Mouse (Mus musculus): ENCODE results near the gene Trpc3. TPM values are rescaled to one million over a fixed set of nuclear protein-coding genes. Genes with fewer than 3 reads are reported as not detected.
A peak's percentile ranks its signal among the peaks of the same experiment; 100 is the strongest.
"Not testable (repeated sequence)": the region's sequence is repeated elsewhere in the genome, so short reads cannot be mapped to it uniquely, and the experiment has no call there.

Gene Trpc3
- 2.7 and 3.5 TPM in 2 replicates for polyA plus RNA-seq (2016; fragmentation: Nextera tagmentation; extraction: Ambion mirVana)

GRCm38 (mm10) chr3:36689392-36690291, at the start of gene Trpc3:
Gene Trpc3 (minus strand): TSS chr3:36690167.
- Histone ChIP-seq H3K27ac (replicated peaks) (peak within 1 kb of the TSS; percentile 85), H3K36me3 (replicated peaks) (no peaks in the 10 kb centered on the region), H3K4me1 (peaks cover 15% of the 10 kb centered on the region), H3K4me3 (peak within 1 kb of the TSS; percentile 75), H3K27me3 (replicated peaks; ENCODE audit: low read depth, poor library complexity, severe bottlenecking) (peaks cover 60% of the 10 kb centered on the region), H3K9me3 (no peaks in the 10 kb centered on the region)
- WGBS = 1% methylated on average over 91 of the region's 91 CpGs
- peak; percentile 82 for DNase-seq (ENCODE audit: low spot score)

DNA sequence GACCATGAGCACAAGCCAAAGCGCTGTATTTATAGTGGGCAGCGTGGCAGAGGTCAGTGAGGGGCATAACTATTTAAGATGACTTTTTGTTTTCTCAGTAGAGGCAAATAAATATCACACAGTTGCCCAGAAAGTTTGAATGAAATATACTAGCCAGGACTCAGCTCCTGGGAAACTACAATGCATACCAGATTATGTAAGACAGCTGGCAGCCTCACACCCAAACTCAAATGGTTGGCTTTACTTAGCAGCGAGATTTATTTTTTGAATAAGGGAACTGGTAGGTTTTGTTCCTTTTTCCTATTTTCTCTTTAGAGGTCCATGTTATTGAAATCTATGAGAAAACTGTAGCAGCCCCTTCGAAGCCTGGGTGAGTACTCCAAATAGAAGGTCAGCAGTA, 48.1 kb upstream of the Trpc3 start:
- Histone ChIP-seq H3K36me3 (replicated peaks) (no peaks in the 10 kb centered on the region), H3K27me3 (replicated peaks; ENCODE audit: low read depth, poor library complexity, severe bottlenecking) (no peaks in the 10 kb centered on the region), H3K9me3 (no peaks in the 10 kb centered on the region), H3K4me1 (peaks cover 5% of the 10 kb centered on the region; the same call in 1 of the 2 replicates), H3K4me3 (no peak overlapping the region), H3K27ac (replicated peaks) (no peak overlapping the region)
- no peak for DNase-seq (ENCODE audit: low spot score)
- 77% methylated on average over 4 of the region's 4 CpGs for WGBS

GRCm38 (mm10) chr3:36733075-36733474, 43.1 kb upstream of the Trpc3 start:
- Histone ChIP-seq H3K36me3 (replicated peaks) (no peaks in the 10 kb centered on the region), H3K4me3 (no peak overlapping the region), H3K27me3 (replicated peaks; ENCODE audit: low read depth, poor library complexity, severe bottlenecking) (no peaks in the 10 kb centered on the region), H3K27ac (replicated peaks) (no peak overlapping the region), H3K4me1 (peaks cover 5% of the 10 kb centered on the region; the same call in 1 of the 2 replicates), H3K9me3 (no peaks in the 10 kb centered on the region)
- 89% methylated on average over 4 of the region's 4 CpGs for WGBS
- DNase-seq (ENCODE audit: low spot score) = no peak

- Histone ChIP-seq H3K36me3 (replicated peaks) (no peaks in the 10 kb centered on the region), H3K4me1 (no peaks in the 10 kb centered on the region), H3K9me3 (no peaks in the 10 kb centered on the region), H3K27ac (replicated peaks) (no peak overlapping the region), H3K4me3 (no peak overlapping the region), H3K27me3 (replicated peaks; ENCODE audit: low read depth, poor library complexity, severe bottlenecking) (no peaks in the 10 kb centered on the region)
- WGBS = 87% methylated on average over 8 of the region's 8 CpGs
- no peak for DNase-seq (ENCODE audit: low spot score)
Measured at GRCm38 (mm10) chr3:36726545-36726944, 36.6 kb upstream of the Trpc3 start.

GRCm38 (mm10) chr3:36721850-36722249, 31.9 kb upstream of the Trpc3 start:
- no peaks in the 10 kb centered on the region for H3K9me3 ChIP-seq
- no peaks in the 10 kb centered on the region for H3K36me3 ChIP-seq (replicated peaks)
- WGBS = 80% methylated on average over 3 of the region's 3 CpGs
- H3K4me3 ChIP-seq = no peak overlapping the region
- no peaks in the 10 kb centered on the region for H3K4me1 ChIP-seq
- no peak for DNase-seq (ENCODE audit: low spot score)
- H3K27me3 ChIP-seq (replicated peaks; ENCODE audit: low read depth, poor library complexity, severe bottlenecking) = no peaks in the 10 kb centered on the region
- no peak overlapping the region for H3K27ac ChIP-seq (replicated peaks)

- DNase-seq (ENCODE audit: low spot score) = no peak
- H3K4me3 ChIP-seq = no peak overlapping the region
- no peak overlapping the region for H3K27ac ChIP-seq (replicated peaks)
- H3K9me3 ChIP-seq = no peaks in the 10 kb centered on the region
- 92% methylated on average over 3 of the region's 3 CpGs for WGBS
- no peaks in the 10 kb centered on the region for H3K36me3 ChIP-seq (replicated peaks)
- no peaks in the 10 kb centered on the region for H3K27me3 ChIP-seq (replicated peaks; ENCODE audit: low read depth, poor library complexity, severe bottlenecking)
- H3K4me1 ChIP-seq = no peaks in the 10 kb centered on the region
Measured at GRCm38 (mm10) chr3:36709521-36709920, 19.6 kb upstream of the Trpc3 start.

DNA sequence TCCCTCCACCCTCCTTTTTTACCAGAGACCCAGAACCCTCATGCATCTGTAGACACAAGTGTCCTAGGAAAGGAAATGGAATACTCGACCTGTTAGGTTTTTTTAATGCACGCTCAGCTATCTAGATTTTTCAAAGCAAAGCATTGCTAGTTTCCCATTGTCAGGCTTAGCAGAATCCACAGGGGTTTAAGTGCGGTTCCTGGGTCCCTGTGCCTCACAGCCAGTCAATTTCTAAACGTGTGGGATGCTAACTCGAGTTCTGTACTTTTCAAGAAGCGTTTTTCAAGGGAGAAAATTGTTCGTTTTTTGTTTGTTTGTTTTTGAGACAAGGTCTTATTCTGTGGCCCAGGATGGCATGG, 304 bp upstream of the Trpc3 start:
- no peaks in the 10 kb centered on the region for H3K9me3 ChIP-seq
- peaks cover 15% of the 10 kb centered on the region for H3K4me1 ChIP-seq
- no peaks in the 10 kb centered on the region for H3K36me3 ChIP-seq (replicated peaks)
- H3K27me3 ChIP-seq (replicated peaks; ENCODE audit: low read depth, poor library complexity, severe bottlenecking) = peaks cover 60% of the 10 kb centered on the region
- peak overlapping the region; percentile 75 for H3K4me3 ChIP-seq
- WGBS = 13% methylated on average over 7 of the region's 7 CpGs
- H3K27ac ChIP-seq (replicated peaks) = peak overlapping the region; percentile 85
- no peak for DNase-seq (ENCODE audit: low spot score)

DNA sequence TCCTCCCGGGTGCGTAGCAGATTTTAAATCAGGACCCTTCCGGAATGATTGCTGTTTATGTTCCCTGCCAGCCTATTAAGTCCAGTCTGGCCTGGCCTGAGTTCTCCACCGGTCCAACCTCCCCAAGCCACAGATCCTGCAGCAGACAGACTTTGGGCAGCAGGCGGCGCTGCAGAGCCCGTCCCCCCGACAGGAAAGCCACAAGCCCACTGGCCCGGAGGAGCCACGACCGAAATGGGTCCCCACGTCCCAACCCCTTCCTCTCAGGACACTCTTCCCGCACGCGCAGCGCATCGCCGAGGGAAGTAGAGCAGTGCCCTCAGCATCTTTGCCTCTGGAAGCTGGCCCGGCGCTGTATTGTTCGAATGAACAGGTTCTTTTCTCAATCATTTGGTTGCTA, 1.1 kb downstream of the Trpc3 start:
- WGBS = 4% methylated on average over 21 of the region's 21 CpGs
- Histone ChIP-seq H3K27ac (replicated peaks) (peak overlapping the region; percentile 85; the same call in 1 of the 2 replicates), H3K4me1 (peaks cover 15% of the 10 kb centered on the region), H3K9me3 (no peaks in the 10 kb centered on the region), H3K27me3 (replicated peaks; ENCODE audit: low read depth, poor library complexity, severe bottlenecking) (peaks cover 60% of the 10 kb centered on the region), H3K4me3 (peak overlapping the region; percentile 75), H3K36me3 (replicated peaks) (no peaks in the 10 kb centered on the region)
- DNase-seq (ENCODE audit: low spot score) = peak; percentile 86

DNA sequence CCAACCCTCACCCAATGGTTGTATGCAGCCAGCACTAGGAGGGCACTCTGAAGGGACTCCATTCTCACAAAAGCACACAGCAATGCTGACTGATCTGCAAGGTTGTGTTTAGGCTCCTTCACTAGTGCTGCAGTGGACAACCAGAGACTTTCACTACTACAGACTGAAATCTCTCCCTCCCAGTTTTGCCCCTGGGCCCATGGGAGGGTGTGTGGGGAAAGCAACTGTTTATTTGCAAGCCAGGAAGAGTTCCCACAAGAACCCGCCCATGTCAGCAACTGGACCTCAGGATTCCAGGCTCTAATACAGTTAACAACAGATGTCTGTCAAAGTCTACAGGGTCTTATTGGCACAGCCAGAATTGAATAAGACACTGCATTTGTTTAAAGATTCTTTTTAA, 14.1 kb downstream of the Trpc3 start:
- no peak for DNase-seq (ENCODE audit: low spot score)
- Histone ChIP-seq H3K4me3 (no peak overlapping the region), H3K4me1 (no peaks in the 10 kb centered on the region), H3K27ac (replicated peaks) (no peak overlapping the region), H3K36me3 (replicated peaks) (no peaks in the 10 kb centered on the region), H3K27me3 (replicated peaks; ENCODE audit: low read depth, poor library complexity, severe bottlenecking) (no peaks in the 10 kb centered on the region), H3K9me3 (no peaks in the 10 kb centered on the region)
- 74% methylated on average over 1 of the region's 1 CpGs for WGBS

GRCm38 (mm10) chr3:36667814-36668213, 22.2 kb downstream of the Trpc3 start:
- no peak for DNase-seq (ENCODE audit: low spot score)
- Histone ChIP-seq H3K4me3 (no peak overlapping the region), H3K9me3 (no peaks in the 10 kb centered on the region), H3K4me1 (peaks cover 9% of the 10 kb centered on the region), H3K36me3 (replicated peaks) (no peaks in the 10 kb centered on the region), H3K27me3 (replicated peaks; ENCODE audit: low read depth, poor library complexity, severe bottlenecking) (no peaks in the 10 kb centered on the region), H3K27ac (replicated peaks) (no peak overlapping the region)
- WGBS = 82% methylated on average over 6 of the region's 6 CpGs

DNA sequence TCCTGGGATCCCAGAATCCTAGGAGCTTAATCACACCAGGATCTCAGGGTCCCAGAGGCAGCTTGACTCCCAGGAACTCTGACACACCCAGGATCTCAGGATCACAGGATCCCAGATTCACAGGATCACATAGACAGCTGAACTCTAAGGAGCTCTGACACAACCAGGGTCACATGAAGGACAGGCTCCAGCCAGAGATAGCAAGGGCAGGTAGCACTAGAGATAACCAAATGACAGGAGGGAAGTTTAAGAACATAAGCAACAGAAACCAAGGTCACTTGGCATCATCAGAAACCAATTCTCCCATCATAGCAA, 44.8 kb downstream of the Trpc3 start:
- not testable (repeated sequence) for H3K27ac ChIP-seq (replicated peaks); H3K9me3 ChIP-seq; H3K4me3 ChIP-seq; H3K4me1 ChIP-seq; H3K36me3 ChIP-seq (replicated peaks); DNase-seq (ENCODE audit: low spot score); H3K27me3 ChIP-seq (replicated peaks; ENCODE audit: low read depth, poor library complexity, severe bottlenecking)

DNA sequence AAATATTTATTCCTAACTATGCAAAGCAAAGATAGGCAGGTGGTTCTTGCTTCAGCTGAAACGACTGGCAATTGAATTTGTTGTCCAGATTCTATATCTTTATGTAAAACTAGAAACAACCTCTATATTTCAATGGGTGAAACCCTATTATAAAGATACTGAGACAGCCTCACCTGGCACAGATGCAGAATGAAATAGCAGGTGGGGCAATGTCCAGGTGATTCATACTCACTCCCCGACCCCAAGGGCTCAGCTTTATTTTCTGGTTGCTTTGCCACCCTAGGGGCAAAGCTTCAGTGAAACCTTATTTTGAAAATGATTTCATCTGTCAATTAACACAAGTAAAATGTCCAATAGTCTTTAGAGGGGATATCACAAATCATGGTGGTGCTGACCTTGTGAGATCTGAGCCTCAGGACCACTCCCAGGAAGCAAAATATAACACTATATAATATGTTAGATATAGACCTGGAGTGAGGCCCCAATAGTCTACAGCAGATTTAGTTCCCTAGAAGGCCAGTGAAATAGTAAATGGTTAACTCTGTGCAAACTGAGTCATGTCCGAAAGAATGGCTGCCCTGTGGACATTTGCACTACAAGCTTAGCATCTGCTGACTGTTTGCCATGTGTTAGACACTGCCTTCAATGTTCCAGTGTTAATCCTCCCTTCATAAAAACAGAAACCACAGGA, 45.3 kb downstream of the Trpc3 start:
- H3K4me1 ChIP-seq = no peaks in the 10 kb centered on the region
- H3K27me3 ChIP-seq (replicated peaks; ENCODE audit: low read depth, poor library complexity, severe bottlenecking) = no peaks in the 10 kb centered on the region
- DNase-seq (ENCODE audit: low spot score) = no peak
- WGBS = 80% methylated on average over 3 of the region's 3 CpGs
- no peak overlapping the region for H3K27ac ChIP-seq (replicated peaks)
- H3K36me3 ChIP-seq (replicated peaks) = no peaks in the 10 kb centered on the region
- H3K4me3 ChIP-seq = no peak overlapping the region
- no peaks in the 10 kb centered on the region for H3K9me3 ChIP-seq

GRCm38 (mm10) chr3:36643354-36643753, 46.6 kb downstream of the Trpc3 start:
- Histone ChIP-seq H3K4me3 (no peak overlapping the region), H3K36me3 (replicated peaks) (no peaks in the 10 kb centered on the region), H3K9me3 (no peaks in the 10 kb centered on the region), H3K27me3 (replicated peaks; ENCODE audit: low read depth, poor library complexity, severe bottlenecking) (no peaks in the 10 kb centered on the region), H3K4me1 (no peaks in the 10 kb centered on the region), H3K27ac (replicated peaks) (no peak overlapping the region)
- WGBS = 81% methylated on average over 3 of the region's 3 CpGs
- no peak for DNase-seq (ENCODE audit: low spot score)
